In the genomic region with DNA sequence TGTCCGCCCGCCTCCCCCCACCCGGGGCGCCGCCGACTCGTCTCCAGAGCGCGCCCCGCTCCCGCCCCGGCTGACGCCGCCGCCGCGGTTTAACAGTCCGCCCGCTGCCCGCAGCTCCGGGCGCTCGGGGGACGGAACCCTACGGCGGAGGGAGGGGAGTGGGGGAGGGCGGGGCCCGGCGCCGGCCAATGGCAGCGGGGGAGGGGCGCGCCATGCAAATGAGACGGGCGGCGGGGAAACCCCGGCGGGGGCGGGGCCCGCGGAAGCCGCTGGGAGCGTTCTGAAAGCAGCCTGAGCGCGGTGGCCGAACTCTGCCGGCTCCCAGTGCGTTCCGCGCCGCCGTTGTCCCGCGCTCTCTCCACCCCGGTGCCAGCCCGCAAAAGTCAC, we compare ENCODE assay signal across 8 mouse cellular contexts. TPM values are rescaled to one million over a fixed set of nuclear protein-coding genes. Genes with fewer than 3 reads are reported as not detected.
A peak's percentile ranks its signal among the peaks of the same experiment; 100 is the strongest.
DNase-seq lines count a peak whose midpoint lies in the region; ATAC-seq and TF ChIP-seq lines count a peak whose summit lies in the region.

A gene (minus strand): TSS at position 110 of the 387 bp plus-strand sequence.

- H3K4me2 ChIP-seq in forebrain, embryonic 15.5 days (replicated peaks) = peak within 1 kb of the TSS; percentile 72
- peak within 1 kb of the TSS; percentile 72 for H3K4me2 ChIP-seq in neural tube, embryonic 14.5 days (ENCODE audit: low read depth, low read length)

- H3K4me1 ChIP-seq in G1E (ENCODE audit: insufficient read depth, low read depth, low read length) = peaks cover 27% of the 10 kb centered on the region
- H3K4me1 ChIP-seq in forebrain, embryonic 15.5 days = peaks cover 21% of the 10 kb centered on the region
- H3K4me1 ChIP-seq in neural tube, embryonic 14.5 days (ENCODE audit: control insufficient read depth, insufficient read depth, low read length) = peaks cover 12% of the 10 kb centered on the region
- peaks cover 6% of the 10 kb centered on the region; the same call in 1 of the 2 replicates for H3K4me1 ChIP-seq in testis, adult 2 months (ENCODE audit: control insufficient read depth, insufficient read depth, low read length)

- TF ChIP-seq POLR2A in testis, adult 2 months (IDR thresholded peaks at IDR 0.05; ENCODE audit: control insufficient read depth, low read depth, low read length) = peak; percentile 58

- no peaks in the 10 kb centered on the region for H3K27me3 ChIP-seq in G1E (ENCODE audit: insufficient read depth, low read length)
- H3K27me3 ChIP-seq in forebrain, embryonic 15.5 days = no peaks in the 10 kb centered on the region
- no peaks in the 10 kb centered on the region for H3K27me3 ChIP-seq in neural tube, embryonic 14.5 days (ENCODE audit: control insufficient read depth, insufficient read depth, low read length)
- H3K27me3 ChIP-seq in testis, adult 2 months (ENCODE audit: control insufficient read depth, insufficient read depth, low read length) = no peaks in the 10 kb centered on the region

- DNase-seq in G1E (ENCODE audit: low spot score) = peak; percentile 99
- peak; percentile 94 for DNase-seq in cerebellum, adult 11-12 months
- peak; percentile 87 for DNase-seq in heart, postnatal 25 days (ENCODE audit: low spot score)
- DNase-seq in layer of hippocampus, adult 18-20 months (ENCODE audit: low spot score in 2 of 2) = peak; percentile 87 to 96
- peak; percentile 94 for DNase-seq in lung, adult 18-20 months

- 1% methylated on average over 52 of the region's 56 CpGs for WGBS in forebrain, embryonic 15.5 days
- under 1% methylated on average over 34 of the region's 56 CpGs for WGBS in neural tube, embryonic 14.5 days

- no peaks in the 10 kb centered on the region for H3K9me3 ChIP-seq in G1E (replicated peaks)
- no peaks in the 10 kb centered on the region for H3K9me3 ChIP-seq in forebrain, embryonic 15.5 days
- no peaks in the 10 kb centered on the region for H3K9me3 ChIP-seq in neural tube, embryonic 14.5 days (ENCODE audit: control insufficient read depth, low read length)

- TF ChIP-seq CTCF in G1E (IDR thresholded peaks at IDR 0.05; ENCODE audit: low read depth, low read length) = no peak
- no peak for TF ChIP-seq CTCF in testis, adult 2 months (IDR thresholded peaks at IDR 0.05; ENCODE audit: control insufficient read depth, insufficient read depth, insufficient replicate concordance, low read depth, low read length)

- intact Hi-C loops in heart, postnatal 25 days (cut with DNase I) = loop anchor here (5.0 kb wide), 1 partner anchor 115 kb away; a partner anchor contains a TSS

- peak within 1 kb of the TSS; percentile 98 for H3K27ac ChIP-seq in forebrain, embryonic 15.5 days (replicated peaks)
- peak within 1 kb of the TSS; percentile 99 for H3K27ac ChIP-seq in neural tube, embryonic 14.5 days (ENCODE audit: low read depth, low read length)
- H3K27ac ChIP-seq in testis, adult 2 months (ENCODE audit: control insufficient read depth, insufficient read depth, low read depth, low read length) = peak within 1 kb of the TSS; percentile 97

- peak; percentile 48 for ATAC-seq in G1E (ENCODE audit: extremely low read depth, insufficient number of reproducible peaks, low FRiP score, poor library complexity, severe bottlenecking)
- ATAC-seq in forebrain, embryonic 15.5 days (replicated peaks) = peak; percentile 92
- ATAC-seq in neural tube, embryonic 14.5 days (ENCODE audit: low read depth) = peak; percentile 84

- peaks cover 4% of the 10 kb centered on the region for H3K36me3 ChIP-seq in G1E (replicated peaks)
- H3K36me3 ChIP-seq in forebrain, embryonic 15.5 days = no peaks in the 10 kb centered on the region
- no peaks in the 10 kb centered on the region for H3K36me3 ChIP-seq in neural tube, embryonic 14.5 days (ENCODE audit: control insufficient read depth, insufficient read depth, low read length)
- H3K36me3 ChIP-seq in testis, adult 2 months (ENCODE audit: control insufficient read depth, insufficient read depth, low read length) = no peaks in the 10 kb centered on the region

- H3K4me3 ChIP-seq in G1E (ENCODE audit: low read depth, low read length) = peak within 1 kb of the TSS; percentile 83
- H3K4me3 ChIP-seq in forebrain, embryonic 15.5 days = peak within 1 kb of the TSS; percentile 82
- peak within 1 kb of the TSS; percentile 90 for H3K4me3 ChIP-seq in neural tube, embryonic 14.5 days (ENCODE audit: low read depth, low read length)
- H3K4me3 ChIP-seq in testis, adult 2 months (ENCODE audit: control insufficient read depth, low read depth, low read length) = peak within 1 kb of the TSS; percentile 96

- H3K9ac ChIP-seq in forebrain, embryonic 15.5 days (replicated peaks) = peak within 1 kb of the TSS; percentile 91
- peak within 1 kb of the TSS; percentile 96 for H3K9ac ChIP-seq in neural tube, embryonic 14.5 days (replicated peaks; ENCODE audit: low read depth, low read length)

RNA-seq across cellular contexts. Expression of the gene that starts here (rescaled TPM):
- total RNA-seq in G1E (2014; fragmentation: Nextera tagmentation) (28.8 and 37.5 TPM in 2 replicates), G1E (2017) (17.1 and 18.7 TPM in 2 replicates)
- 0.94 and 1.4 TPM in 2 replicates for polyA plus RNA-seq in G1E (2012)
- 15.3 and 17.9 TPM in 2 replicates for polyA plus RNA-seq in forebrain, embryonic 15.5 days (2015; fragmentation: Nextera tagmentation; extraction: Ambion mirVana)
- total RNA-seq in heart, postnatal 25 days (2021) = 10 to 100 TPM; 21.7 to 22.9 TPM
- 10 to 100 TPM; 20.7 to 24.3 TPM for total RNA-seq in layer of hippocampus, adult 18-20 months (2021)
- 15.6 and 16.6 TPM in 2 replicates for polyA plus RNA-seq in neural tube, embryonic 14.5 days (2014; fragmentation: Nextera tagmentation; extraction: Ambion mirVana)
- 13.1 and 16.3 TPM in 2 replicates for polyA plus RNA-seq in testis, adult 2 months (2012; rRNA removed)

Comparison
In these comparisons a context has a peak if more than half of its experiments do, and no peak if none do; other contexts are left out.
1. Peak in every context shown above with its lines: DNase-seq, ATAC-seq, H3K4me3 ChIP-seq and H3K27ac ChIP-seq.